Mouse (Mus musculus): Measurements from ENCODE around the gene Oit1.

The Oit1 gene

GRCm38 (mm10) chr14:8335947-8336346, 42.6 kb downstream of the Oit1 start:
- no peak for DNase-seq (ENCODE audit: low spot score)

- no peak for DNase-seq (ENCODE audit: low spot score)
These were observed 44.0 kb downstream of the Oit1 start for GRCm38 (mm10) chr14:8334511-8334910.

- no peak for DNase-seq (ENCODE audit: low spot score)
These were observed 46.0 kb downstream of the Oit1 start for GRCm38 (mm10) chr14:8332314-8333252.

GRCm38 (mm10) chr14:8331307-8331905, 47.1 kb downstream of the Oit1 start:
- peak; percentile 24 for DNase-seq (ENCODE audit: low spot score)

- DNase-seq (ENCODE audit: low spot score): no peak
These were observed 48.2 kb downstream of the Oit1 start for GRCm38 (mm10) chr14:8330390-8330789.

- peak; percentile 52 for DNase-seq (ENCODE audit: low spot score)
These were observed 49.0 kb downstream of the Oit1 start for GRCm38 (mm10) chr14:8329552-8329951.

- DNase-seq (ENCODE audit: low spot score): no peak
These were observed 51.2 kb downstream of the Oit1 start for GRCm38 (mm10) chr14:8327371-8327770.

- no peak for DNase-seq (ENCODE audit: low spot score)
These were observed 51.6 kb downstream of the Oit1 start for GRCm38 (mm10) chr14:8326961-8327360.

GRCm38 (mm10) chr14:8325746-8326145, 52.8 kb downstream of the Oit1 start:
- no peak for DNase-seq (ENCODE audit: low spot score)

- no peak for DNase-seq (ENCODE audit: low spot score)
These were observed 58.0 kb downstream of the Oit1 start for GRCm38 (mm10) chr14:8320528-8320927.

- DNase-seq (ENCODE audit: low spot score): no peak
These were observed 61.1 kb downstream of the Oit1 start, which contains the start of gene Fam107a for GRCm38 (mm10) chr14:8317194-8318097. TSS of gene Fam107a (minus strand) at chr14:8318023.

GRCm38 (mm10) chr14:8316366-8317193, 62.0 kb downstream of the Oit1 start:
- no peak for DNase-seq (ENCODE audit: low spot score)

- no peak for DNase-seq (ENCODE audit: low spot score)
These were observed 63.4 kb downstream of the Oit1 start for GRCm38 (mm10) chr14:8315169-8315568.

GRCm38 (mm10) chr14:8314536-8314935, 64.0 kb downstream of the Oit1 start:
- DNase-seq (ENCODE audit: low spot score): peak; percentile 42

- no peak for DNase-seq (ENCODE audit: low spot score)
These were observed 64.7 kb downstream of the Oit1 start for GRCm38 (mm10) chr14:8313877-8314276.

- peak; percentile 77 for DNase-seq (ENCODE audit: low spot score)
These were observed 68.9 kb downstream of the Oit1 start for GRCm38 (mm10) chr14:8309621-8310141.

- DNase-seq (ENCODE audit: low spot score): no peak
These were observed 69.9 kb downstream of the Oit1 start for GRCm38 (mm10) chr14:8308650-8309049.

GRCm38 (mm10) chr14:8306884-8307283, 71.7 kb downstream of the Oit1 start:
- DNase-seq (ENCODE audit: low spot score): no peak

- DNase-seq (ENCODE audit: low spot score): peak; percentile 26
These were observed 73.5 kb downstream of the Oit1 start for GRCm38 (mm10) chr14:8305014-8305413.

GRCm38 (mm10) chr14:8304082-8304481, 74.5 kb downstream of the Oit1 start:
- DNase-seq (ENCODE audit: low spot score): no peak

- no peak for DNase-seq (ENCODE audit: low spot score)
These were observed 75.9 kb downstream of the Oit1 start for GRCm38 (mm10) chr14:8302687-8303086.
